Mouse (Mus musculus): ENCODE measurements around the gene Brip1.

Brip1 gene

GRCm38 (mm10) chr11:86117078-86117869 is 83.7 kb downstream of the Brip1 start:
- in situ Hi-C loops (cut with MboI; ENCODE audit: unreplicated experiment in 2 of 2) = no loop called here

- in situ Hi-C loops (cut with MboI; ENCODE audit: unreplicated experiment in 2 of 2) = no loop called here
These were observed 85.0 kb downstream of the Brip1 start for GRCm38 (mm10) chr11:86115955-86116354.

- in situ Hi-C loops (cut with MboI; ENCODE audit: unreplicated experiment in 2 of 2) = no loop called here
These were observed 93.7 kb downstream of the Brip1 start for GRCm38 (mm10) chr11:86107276-86107675.

- in situ Hi-C loops (cut with MboI; ENCODE audit: unreplicated experiment in 2 of 2) = no loop called here
These were observed 94.4 kb downstream of the Brip1 start for GRCm38 (mm10) chr11:86106596-86106995.

- in situ Hi-C loops (cut with MboI; ENCODE audit: unreplicated experiment in 2 of 2) = no loop called here
These were observed 99.8 kb downstream of the Brip1 start for GRCm38 (mm10) chr11:86101191-86101590.

- in situ Hi-C loops (cut with MboI; ENCODE audit: unreplicated experiment in 2 of 2) = no loop called here
These were observed 101.7 kb downstream of the Brip1 start for GRCm38 (mm10) chr11:86099341-86099740.

GRCm38 (mm10) chr11:86088815-86089214 is 112.2 kb downstream of the Brip1 start:
- in situ Hi-C loops (cut with MboI; ENCODE audit: unreplicated experiment in 2 of 2) = no loop called here

- in situ Hi-C loops (cut with MboI; ENCODE audit: unreplicated experiment in 2 of 2) = no loop called here
These were observed 116.5 kb downstream of the Brip1 start for GRCm38 (mm10) chr11:86084522-86084921.

- in situ Hi-C loops (cut with MboI; ENCODE audit: unreplicated experiment in 2 of 2) = loop anchor here in 1 of 2 experiments (10.0 kb wide), 1 partner anchor 87 kb away; no protein-coding TSS in a partner anchor
These were observed 123.0 kb downstream of the Brip1 start for GRCm38 (mm10) chr11:86078025-86078424.

GRCm38 (mm10) chr11:86076966-86077365 is 124.0 kb downstream of the Brip1 start:
- in situ Hi-C loops (cut with MboI; ENCODE audit: unreplicated experiment in 2 of 2) = loop anchor here in 1 of 2 experiments (10.0 kb wide), 1 partner anchor 88 kb away; no protein-coding TSS in a partner anchor

GRCm38 (mm10) chr11:86076403-86076802 is 124.6 kb downstream of the Brip1 start:
- in situ Hi-C loops (cut with MboI; ENCODE audit: unreplicated experiment in 2 of 2) = loop anchor here in 1 of 2 experiments (10.0 kb wide), 1 partner anchor 88 kb away; no protein-coding TSS in a partner anchor

GRCm38 (mm10) chr11:86075371-86075770 is 125.6 kb downstream of the Brip1 start:
- in situ Hi-C loops (cut with MboI; ENCODE audit: unreplicated experiment in 2 of 2) = loop anchor here in 1 of 2 experiments (10.0 kb wide), 1 partner anchor 89 kb away; no protein-coding TSS in a partner anchor

- in situ Hi-C loops (cut with MboI; ENCODE audit: unreplicated experiment in 2 of 2) = no loop called here
These were observed 132.3 kb downstream of the Brip1 start for GRCm38 (mm10) chr11:86068651-86069050.

GRCm38 (mm10) chr11:86067154-86067553 is 133.8 kb downstream of the Brip1 start:
- in situ Hi-C loops (cut with MboI; ENCODE audit: unreplicated experiment in 2 of 2) = no loop called here

GRCm38 (mm10) chr11:86064881-86065280 is 136.1 kb downstream of the Brip1 start:
- in situ Hi-C loops (cut with MboI; ENCODE audit: unreplicated experiment in 2 of 2) = no loop called here

- in situ Hi-C loops (cut with MboI; ENCODE audit: unreplicated experiment in 2 of 2) = no loop called here
These were observed 139.8 kb downstream of the Brip1 start for GRCm38 (mm10) chr11:86061243-86061642.

- in situ Hi-C loops (cut with MboI; ENCODE audit: unreplicated experiment in 2 of 2) = no loop called here
These were observed 141.9 kb downstream of the Brip1 start for GRCm38 (mm10) chr11:86059123-86059522.

- in situ Hi-C loops (cut with MboI; ENCODE audit: unreplicated experiment in 2 of 2) = no loop called here
These were observed 145.2 kb downstream of the Brip1 start for GRCm38 (mm10) chr11:86055806-86056205.

- in situ Hi-C loops (cut with MboI; ENCODE audit: unreplicated experiment in 2 of 2) = no loop called here
These were observed 149.6 kb downstream of the Brip1 start for GRCm38 (mm10) chr11:86051383-86051782.

GRCm38 (mm10) chr11:86050430-86051280 is 150.3 kb downstream of the Brip1 start:
- in situ Hi-C loops (cut with MboI; ENCODE audit: unreplicated experiment in 2 of 2) = no loop called here

GRCm38 (mm10) chr11:86039994-86040393 is 161.0 kb downstream of the Brip1 start:
- in situ Hi-C loops (cut with MboI; ENCODE audit: unreplicated experiment in 2 of 2) = no loop called here
